Mouse (Mus musculus) heart, adult 2 months (tissue): ENCODE measurements around the gene Gnl3l. TPM values are rescaled to one million over a fixed set of nuclear protein-coding genes. Genes with fewer than 3 reads are reported as not detected.

Experiments
- DNase-seq, 2 experiments: peaks; one replicate each; pipeline ENCODE4 v3.0.0; 2021
- H3K27ac ChIP-seq: fragments of 200-600 bp; 2 replicates; pipeline ENCODE4 v1.8.1; 2022
- H3K27me3 ChIP-seq: fragments of 200-500 bp; 2 replicates; pipeline ENCODE4 v1.6.1; 2012; ENCODE audit warnings: mild to moderate bottlenecking, low read length, inconsistent platforms, mixed read lengths; ENCODE audit not compliant: control insufficient read depth, insufficient read depth
- H3K36me3 ChIP-seq: fragments of 200-500 bp; 2 replicates; pipeline ENCODE4 v1.6.1; 2012; ENCODE audit warnings: low read length, inconsistent platforms; ENCODE audit not compliant: control insufficient read depth, insufficient read depth
- H3K4me1 ChIP-seq: fragments of 200-500 bp; 2 replicates; pipeline ENCODE4 v1.6.1; 2011; ENCODE audit warnings: low read length; ENCODE audit not compliant: control insufficient read depth, insufficient read depth
- H3K4me3 ChIP-seq: fragments of 200-600 bp; 2 replicates; pipeline ENCODE4 v1.8.1; 2022
- H3K79me2 ChIP-seq: fragments of 200-500 bp; replicated peaks from 2 replicates; pipeline ENCODE4 v1.6.1; 2012; ENCODE audit warnings: mild to moderate bottlenecking, inconsistent platforms, low read length, moderate library complexity, mixed read lengths; ENCODE audit not compliant: control insufficient read depth, insufficient read depth
- H3K9ac ChIP-seq: fragments of 200-500 bp; 2 replicates; pipeline ENCODE4 v1.6.1; 2012; ENCODE audit warnings: low read depth, mild to moderate bottlenecking, control low read depth, inconsistent platforms, low read length, mixed read lengths
- CTCF ChIP-seq: fragments of 200-600 bp; IDR thresholded peaks from 2 replicates; pipeline ENCODE4 v1.8.1; 2022; ENCODE audit warnings: antibody characterized with exemption, mild to moderate bottlenecking, moderate library complexity
- EP300 ChIP-seq: fragments of 200-500 bp; IDR thresholded peaks from 2 replicates; pipeline ENCODE4 v1.6.1; 2011; ENCODE audit warnings: low read depth, low read length, control low read depth; ENCODE audit not compliant: insufficient read depth
- POLR2A ChIP-seq: fragments of 200-500 bp; IDR thresholded peaks from 2 replicates; pipeline ENCODE4 v1.6.1; 2011; ENCODE audit warnings: mild to moderate bottlenecking, low read depth, low read length, control low read depth; ENCODE audit not compliant: insufficient read depth
- WGBS: fragments of 180-500 bp; shearing (Covaris S2); methylation state at CpG from one replicate; pipeline ENCODE4 v1.1.7; 2018; 5-methylcytosine and 5-hydroxymethylcytosine counted together
- intact Hi-C: fragments of 180-260 bp; cut with DNase I; formaldehyde crosslinking; loops from one replicate; pipeline ENCODE4 v1.15.1; 2025
- polyA plus RNA-seq: library from polyadenylated mRNA; depleted of rRNA; stranded (reverse); fragments of >200 nt; gene quantifications from 2 replicates; pipeline ENCODE4 v1.2.3, GENCODE M21; 2012; rRNA removed
- total RNA-seq, 2 experiments: library from RNA; stranded (reverse); gene quantifications; 2 replicates each; pipeline ENCODE4 v1.2.3; 2021

Gene Gnl3l
- total and polyA plus RNA-seq, 3 experiments: 10.8 to 38.9 (median 36.8) TPM

GRCm38 (mm10) chrX:150956016-150956415, 61.1 kb downstream of the Gnl3l start:
- peak overlapping the region; percentile 55 for H3K27ac ChIP-seq
- H3K4me1 ChIP-seq: no peaks in the 10 kb centered on the region; the same call in 1 of the 2 replicates
- TF ChIP-seq EP300: no peak
- TF ChIP-seq POLR2A: no peak
- no peak for TF ChIP-seq CTCF
- no peak overlapping the region for H3K4me3 ChIP-seq
- no peaks in the 10 kb centered on the region for H3K79me2 ChIP-seq
- DNase-seq: no peak
- H3K36me3 ChIP-seq: no peaks in the 10 kb centered on the region
- H3K9ac ChIP-seq: no peak overlapping the region
- no peaks in the 10 kb centered on the region for H3K27me3 ChIP-seq
- intact Hi-C loops: loop anchor here (2.0 to 10.0 kb wide), 4 partner anchors 141 to 441 kb away; partner anchors contain the start of gene Tsr2
- WGBS: 68% methylated on average over 1 of the region's 1 CpGs

GRCm38 (mm10) chrX:150955441-150955840, 61.7 kb downstream of the Gnl3l start:
- no peaks in the 10 kb centered on the region; the same call in 1 of the 2 replicates for H3K4me1 ChIP-seq
- no peak overlapping the region for H3K4me3 ChIP-seq
- H3K9ac ChIP-seq: no peak overlapping the region
- H3K27ac ChIP-seq: peak overlapping the region; percentile 55
- WGBS: 52% methylated on average over 2 of the region's 2 CpGs
- TF ChIP-seq POLR2A (no peak), CTCF (no peak), EP300 (no peak)
- no peaks in the 10 kb centered on the region for H3K36me3 ChIP-seq
- no peaks in the 10 kb centered on the region for H3K27me3 ChIP-seq
- no peaks in the 10 kb centered on the region for H3K79me2 ChIP-seq
- peak in 1 of 2 experiments; percentile 32 for DNase-seq
- intact Hi-C loops: loop anchor here (2.0 to 10.0 kb wide), 4 partner anchors 141 to 441 kb away; partner anchors contain the start of genes Maged2 and Tsr2

GRCm38 (mm10) chrX:150954721-150955120, 62.4 kb downstream of the Gnl3l start:
- Histone ChIP-seq H3K4me1 (no peaks in the 10 kb centered on the region; the same call in 1 of the 2 replicates), H3K79me2 (no peaks in the 10 kb centered on the region), H3K4me3 (no peak overlapping the region), H3K27me3 (no peaks in the 10 kb centered on the region), H3K27ac (peak overlapping the region; percentile 36; the same call in 1 of the 2 replicates), H3K9ac (no peak overlapping the region), H3K36me3 (no peaks in the 10 kb centered on the region)
- DNase-seq: no peak
- intact Hi-C loops: loop anchor here (2.0 to 10.0 kb wide), 4 partner anchors 140 to 440 kb away; partner anchors contain the start of genes Maged2 and Tsr2
- no peak for TF ChIP-seq POLR2A
- TF ChIP-seq CTCF: no peak
- no peak for TF ChIP-seq EP300
- 86% methylated on average over 1 of the region's 1 CpGs for WGBS

Other genes with a start within 250 kb of the Gnl3l start
- 10 to 100 TPM; 20.8 to 23.1 TPM for gene Maged2, start 203.0 kb downstream of the Gnl3l start, total RNA-seq
- 24.1 and 37.7 TPM in 2 replicates for gene Maged2, start 203.0 kb downstream of the Gnl3l start, polyA plus RNA-seq
- 10 to 100 TPM in 1 of 2 experiments, 1 to 10 TPM in 1; 8.4 to 10.3 TPM for gene Fgd1, start 28.8 kb upstream of the Gnl3l start, total RNA-seq
- gene Fgd1, start 28.8 kb upstream of the Gnl3l start, polyA plus RNA-seq: 8.9 and 10.1 TPM in 2 replicates
- 10 to 100 TPM; 12.5 to 12.8 TPM for gene Tsr2, start 79.2 kb upstream of the Gnl3l start, total RNA-seq
- 4.9 and 9.3 TPM in 2 replicates for gene Tsr2, start 79.2 kb upstream of the Gnl3l start, polyA plus RNA-seq
- gene Wnk3, start 180.8 kb upstream of the Gnl3l start, total RNA-seq: under 1 TPM; 0.10 to 0.18 TPM
- gene Wnk3, start 180.8 kb upstream of the Gnl3l start, polyA plus RNA-seq: 0.03 and 0.06 TPM in 2 replicates